Mouse (Mus musculus): Measurements from ENCODE around the gene 1110008P14Rik. TPM values are rescaled to one million over a fixed set of nuclear protein-coding genes. Genes with fewer than 3 reads are reported as not detected.

1110008P14Rik gene
- polyA plus RNA-seq, 1 experiment = 39.6 TPM

GRCm38 (mm10) chr2:32340836-32341633 lies 40.7 kb downstream of the 1110008P14Rik start:
- H3K27ac ChIP-seq (ENCODE audit: control insufficient read depth, insufficient read depth, low read depth, low read length, poor library complexity) = no peak overlapping the region
- H3K4me1 ChIP-seq (ENCODE audit: control insufficient read depth, insufficient read depth, low read length) = no peaks in the 10 kb centered on the region
- TF ChIP-seq POLR2A (IDR thresholded peaks at IDR 0.05; ENCODE audit: borderline replicate concordance, control insufficient read depth, low read depth, low read length) (no peak), CTCF (IDR thresholded peaks at IDR 0.05; ENCODE audit: control insufficient read depth, insufficient read depth, low read length) (no peak)
- WGBS = 77% methylated on average over 13 of the region's 13 CpGs
- H3K4me3 ChIP-seq (replicated peaks; ENCODE audit: control insufficient read depth, low read depth, low read length) = no peak overlapping the region

GRCm38 (mm10) chr2:32339912-32340642 lies 41.7 kb downstream of the 1110008P14Rik start:
- no peak overlapping the region for H3K4me3 ChIP-seq (replicated peaks; ENCODE audit: control insufficient read depth, low read depth, low read length)
- no peaks in the 10 kb centered on the region for H3K4me1 ChIP-seq (ENCODE audit: control insufficient read depth, insufficient read depth, low read length)
- 50% methylated on average over 26 of the region's 26 CpGs for whole genome bisulfite sequencing
- no peak overlapping the region for H3K27ac ChIP-seq (ENCODE audit: control insufficient read depth, insufficient read depth, low read depth, low read length, poor library complexity)
- TF ChIP-seq POLR2A (IDR thresholded peaks at IDR 0.05; ENCODE audit: borderline replicate concordance, control insufficient read depth, low read depth, low read length) = no peak
- TF ChIP-seq CTCF (IDR thresholded peaks at IDR 0.05; ENCODE audit: control insufficient read depth, insufficient read depth, low read length) = no peak

GRCm38 (mm10) chr2:32335888-32336287 lies 45.9 kb downstream of the 1110008P14Rik start:
- H3K27ac ChIP-seq (ENCODE audit: control insufficient read depth, insufficient read depth, low read depth, low read length, poor library complexity) = no peak overlapping the region
- 38% methylated on average over 15 of the region's 15 CpGs for WGBS
- no peak overlapping the region for H3K4me3 ChIP-seq (replicated peaks; ENCODE audit: control insufficient read depth, low read depth, low read length)
- TF ChIP-seq POLR2A (IDR thresholded peaks at IDR 0.05; ENCODE audit: borderline replicate concordance, control insufficient read depth, low read depth, low read length) = no peak
- no peaks in the 10 kb centered on the region for H3K4me1 ChIP-seq (ENCODE audit: control insufficient read depth, insufficient read depth, low read length)

- no peak overlapping the region for H3K4me3 ChIP-seq (replicated peaks; ENCODE audit: control insufficient read depth, low read depth, low read length)
- H3K4me1 ChIP-seq (ENCODE audit: control insufficient read depth, insufficient read depth, low read length) = no peaks in the 10 kb centered on the region
- H3K27ac ChIP-seq (ENCODE audit: control insufficient read depth, insufficient read depth, low read depth, low read length, poor library complexity) = no peak overlapping the region
- TF ChIP-seq POLR2A (IDR thresholded peaks at IDR 0.05; ENCODE audit: borderline replicate concordance, control insufficient read depth, low read depth, low read length) (no peak), CTCF (IDR thresholded peaks at IDR 0.05; ENCODE audit: control insufficient read depth, insufficient read depth, low read length) (no peak)
- 62% methylated on average over 5 of the region's 5 CpGs for WGBS
Measured at GRCm38 (mm10) chr2:32332159-32332558, 49.6 kb downstream of the 1110008P14Rik start.

- 70% methylated on average over 6 of the region's 6 CpGs for WGBS
- Histone ChIP-seq H3K4me3 (replicated peaks; ENCODE audit: control insufficient read depth, low read depth, low read length) (no peak overlapping the region), H3K4me1 (ENCODE audit: control insufficient read depth, insufficient read depth, low read length) (no peaks in the 10 kb centered on the region), H3K27ac (ENCODE audit: control insufficient read depth, insufficient read depth, low read depth, low read length, poor library complexity) (no peak overlapping the region)
- TF ChIP-seq CTCF (IDR thresholded peaks at IDR 0.05; ENCODE audit: control insufficient read depth, insufficient read depth, low read length) (no peak), POLR2A (IDR thresholded peaks at IDR 0.05; ENCODE audit: borderline replicate concordance, control insufficient read depth, low read depth, low read length) (no peak)
Measured at GRCm38 (mm10) chr2:32329531-32329930, 52.2 kb downstream of the 1110008P14Rik start.

GRCm38 (mm10) chr2:32328911-32329460 lies 52.8 kb downstream of the 1110008P14Rik start:
- Histone ChIP-seq H3K4me1 (ENCODE audit: control insufficient read depth, insufficient read depth, low read length) (no peaks in the 10 kb centered on the region), H3K4me3 (replicated peaks; ENCODE audit: control insufficient read depth, low read depth, low read length) (no peak overlapping the region), H3K27ac (ENCODE audit: control insufficient read depth, insufficient read depth, low read depth, low read length, poor library complexity) (no peak overlapping the region)
- TF ChIP-seq POLR2A (IDR thresholded peaks at IDR 0.05; ENCODE audit: borderline replicate concordance, control insufficient read depth, low read depth, low read length) (no peak), CTCF (IDR thresholded peaks at IDR 0.05; ENCODE audit: control insufficient read depth, insufficient read depth, low read length) (no peak)
- 59% methylated on average over 13 of the region's 13 CpGs for WGBS

GRCm38 (mm10) chr2:32327200-32327599 lies 54.5 kb downstream of the 1110008P14Rik start:
- Histone ChIP-seq H3K27ac (ENCODE audit: control insufficient read depth, insufficient read depth, low read depth, low read length, poor library complexity) (no peak overlapping the region), H3K4me1 (ENCODE audit: control insufficient read depth, insufficient read depth, low read length) (no peaks in the 10 kb centered on the region), H3K4me3 (replicated peaks; ENCODE audit: control insufficient read depth, low read depth, low read length) (no peak overlapping the region)
- TF ChIP-seq POLR2A (IDR thresholded peaks at IDR 0.05; ENCODE audit: borderline replicate concordance, control insufficient read depth, low read depth, low read length) = no peak
- 87% methylated on average over 4 of the region's 4 CpGs for WGBS

Other genes with a start within 250 kb of the 1110008P14Rik start
- 32.3 and 44.5 TPM in 2 replicates for gene Prrc2b, start 230.9 kb downstream of the 1110008P14Rik start, polyA plus RNA-seq (2011; ENCODE audit: insufficient read depth, insufficient read length, low replicate concordance, missing spikeins)
- 7.8 and 16.2 TPM in 2 replicates for gene Pomt1, start 145.3 kb downstream of the 1110008P14Rik start, polyA plus RNA-seq (2011; ENCODE audit: insufficient read depth, insufficient read length, low replicate concordance, missing spikeins)
- 11.9 and 19.6 TPM in 2 replicates for gene Uck1, start 121.8 kb downstream of the 1110008P14Rik start, polyA plus RNA-seq (2011; ENCODE audit: insufficient read depth, insufficient read length, low replicate concordance, missing spikeins)
- 26.6 and 39.8 TPM in 2 replicates for gene Golga2, start 94.6 kb downstream of the 1110008P14Rik start, polyA plus RNA-seq (2011; ENCODE audit: insufficient read depth, insufficient read length, low replicate concordance, missing spikeins)
- gene Swi5, start 93.9 kb downstream of the 1110008P14Rik start, polyA plus RNA-seq (2011; ENCODE audit: insufficient read depth, insufficient read length, low replicate concordance, missing spikeins) = 278 and 393 TPM in 2 replicates
- gene Ciz1, start 29.6 kb downstream of the 1110008P14Rik start, polyA plus RNA-seq (2011; ENCODE audit: insufficient read depth, insufficient read length, low replicate concordance, missing spikeins) = 71.7 and 127 TPM in 2 replicates
- gene Dnm1, start 28.6 kb downstream of the 1110008P14Rik start, polyA plus RNA-seq (2011; ENCODE audit: insufficient read depth, insufficient read length, low replicate concordance, missing spikeins) = 1.4 and 1.9 TPM in 2 replicates
- gene Lcn2, start 6.3 kb upstream of the 1110008P14Rik start, polyA plus RNA-seq (2011; ENCODE audit: insufficient read depth, insufficient read length, low replicate concordance, missing spikeins) = 436 and 1,079 TPM in 2 replicates
- 3.6 and 15.0 TPM in 2 replicates for gene Ptges2, start 14.0 kb upstream of the 1110008P14Rik start, polyA plus RNA-seq (2011; ENCODE audit: insufficient read depth, insufficient read length, low replicate concordance, missing spikeins)
- gene Naif1, start 68.5 kb upstream of the 1110008P14Rik start, polyA plus RNA-seq (2011; ENCODE audit: insufficient read depth, insufficient read length, low replicate concordance, missing spikeins) = 1.9 and 2.6 TPM in 2 replicates
- gene Slc25a25, start 69.5 kb upstream of the 1110008P14Rik start, polyA plus RNA-seq (2011; ENCODE audit: insufficient read depth, insufficient read length, low replicate concordance, missing spikeins) = 7.3 and 10.6 TPM in 2 replicates
- gene Fam102a, start 153.4 kb upstream of the 1110008P14Rik start, polyA plus RNA-seq (2011; ENCODE audit: insufficient read depth, insufficient read length, low replicate concordance, missing spikeins) = 5.4 and 9.7 TPM in 2 replicates
- 27.7 and 54.8 TPM in 2 replicates for gene Dpm2, start 188.9 kb upstream of the 1110008P14Rik start, polyA plus RNA-seq (2011; ENCODE audit: insufficient read depth, insufficient read length, low replicate concordance, missing spikeins)
- gene Pip5kl1, start 192.9 kb upstream of the 1110008P14Rik start, polyA plus RNA-seq (2011; ENCODE audit: insufficient read depth, insufficient read length, low replicate concordance, missing spikeins) = not detected in 2 replicates
- not detected in 2 replicates for gene 9430097D07Rik, start 193.7 kb upstream of the 1110008P14Rik start, polyA plus RNA-seq (2011; ENCODE audit: insufficient read depth, insufficient read length, low replicate concordance, missing spikeins)
- gene St6galnac4, start 205.2 kb upstream of the 1110008P14Rik start, polyA plus RNA-seq (2011; ENCODE audit: insufficient read depth, insufficient read length, low replicate concordance, missing spikeins) = 8.6 and 18.7 TPM in 2 replicates
- 13.3 and 25.7 TPM in 2 replicates for gene St6galnac6, start 217.8 kb upstream of the 1110008P14Rik start, polyA plus RNA-seq (2011; ENCODE audit: insufficient read depth, insufficient read length, low replicate concordance, missing spikeins)
- 4.0 and 9.1 TPM in 2 replicates for gene Ak1, start 239.8 kb upstream of the 1110008P14Rik start, polyA plus RNA-seq (2011; ENCODE audit: insufficient read depth, insufficient read length, low replicate concordance, missing spikeins)